Mouse (Mus musculus) CH12.LX (cell line): ENCODE measurements around the gene Col6a2. TPM values are rescaled to one million over a fixed set of nuclear protein-coding genes. Genes with fewer than 3 reads are reported as not detected.

ENCODE experiments used
- DNase-seq: peaks from one replicate; pipeline ENCODE4 v3.0.0-alpha.2; 2013; ENCODE audit errors: extremely low read depth
- H3K27ac ChIP-seq: 2 replicates; pipeline ENCODE4 v1.5.1; 2012; ENCODE audit warnings: low read depth, mild to moderate bottlenecking, control low read depth, moderate library complexity; ENCODE audit not compliant: insufficient read depth
- H3K27me3 ChIP-seq: replicated peaks from 2 replicates; pipeline ENCODE3; 2012; ENCODE audit warnings: inconsistent platforms
- H3K36me3 ChIP-seq, 2 experiments: replicated peaks in 1 of 2; 2 replicates each; pipeline versions ENCODE3 to v1.6.1; 2012; ENCODE audit warnings: inconsistent platforms in 1 of 2, low read length in 1 of 2, mild to moderate bottlenecking in 1 of 2, mixed read lengths in 1 of 2, moderate library complexity in 1 of 2; ENCODE audit not compliant: control insufficient read depth in 1 of 2, insufficient read depth in 1 of 2
- H3K4me1 ChIP-seq, 2 experiments: 2 replicates each; pipeline ENCODE4 v1.6.1; 2012; ENCODE audit warnings: inconsistent platforms in 1 of 2, moderate library complexity in 1 of 2; ENCODE audit not compliant: insufficient read depth in 2 of 2, control insufficient read depth in 1 of 2
- H3K4me2 ChIP-seq: 2 replicates; pipeline ENCODE4 v1.6.1; 2012; ENCODE audit warnings: low read depth, mild to moderate bottlenecking, control low read depth; ENCODE audit not compliant: poor library complexity, insufficient read depth, severe bottlenecking
- H3K4me3 ChIP-seq, 3 experiments: fragments of 150-350 bp in 1 of 3; sonication (generic) in 1 of 3; replicated peaks in 1 of 3; 2 replicates each; pipeline versions ENCODE3 to v1.5.1; 2011 to 2012; ENCODE audit warnings: low read depth in 2 of 3, low read length in 2 of 3, mild to moderate bottlenecking in 2 of 3, moderate library complexity in 2 of 3, control low read depth in 1 of 3, improper control_type of control experiment in 1 of 3, inconsistent platforms in 1 of 3, mixed read lengths in 1 of 3; ENCODE audit not compliant: poor library complexity in 1 of 3
- H3K79me2 ChIP-seq: replicated peaks from 2 replicates; pipeline ENCODE4 v1.6.1; 2012; ENCODE audit warnings: mild to moderate bottlenecking, moderate library complexity; ENCODE audit not compliant: control insufficient read depth, poor library complexity, insufficient read depth, severe bottlenecking; ENCODE audit errors: extremely low read depth
- H3K9ac ChIP-seq: 2 replicates; pipeline ENCODE4 v1.6.1; 2012; ENCODE audit warnings: low read depth, mild to moderate bottlenecking, control low read depth, moderate library complexity; ENCODE audit not compliant: insufficient read depth
- H3K9me3 ChIP-seq: replicated peaks from 2 replicates; pipeline ENCODE3; 2012; ENCODE audit warnings: low read length, inconsistent platforms, mixed read lengths
- CHD2 ChIP-seq: IDR thresholded peaks from 2 replicates; pipeline ENCODE4 v1.6.1; 2011; ENCODE audit warnings: low read length, improper control_type of control experiment
- ELF1 ChIP-seq: IDR thresholded peaks from 2 replicates; pipeline ENCODE4 v1.6.1; 2014; ENCODE audit warnings: low read depth, mild to moderate bottlenecking, inconsistent platforms, low read length, improper control_type of control experiment
- EP300 ChIP-seq: IDR thresholded peaks from 2 replicates; pipeline ENCODE4 v1.6.1; 2011; ENCODE audit warnings: low read length, improper control_type of control experiment
- ETS1 ChIP-seq: conservative IDR thresholded peaks from 2 replicates; pipeline ENCODE4 v1.6.1; 2012; ENCODE audit warnings: low read depth, mild to moderate bottlenecking, inconsistent platforms, low read length, improper control_type of control experiment, moderate library complexity
- HCFC1 ChIP-seq: IDR thresholded peaks from 2 replicates; pipeline ENCODE4 v1.6.1; 2012; ENCODE audit warnings: low read depth, mild to moderate bottlenecking, inconsistent platforms, low read length, improper control_type of control experiment
- IRF4 ChIP-seq: IDR thresholded peaks from 2 replicates; pipeline ENCODE4 v1.6.1; 2014; ENCODE audit warnings: low read depth, mild to moderate bottlenecking, inconsistent platforms, low read length, improper control_type of control experiment
- JUND ChIP-seq: conservative IDR thresholded peaks from 2 replicates; pipeline ENCODE4 v1.6.1; 2011; ENCODE audit warnings: low read depth, low read length, improper control_type of control experiment
- KAT2A ChIP-seq: IDR thresholded peaks from 2 replicates; pipeline ENCODE4 v1.6.1; 2012; ENCODE audit warnings: low read length, improper control_type of control experiment, inconsistent platforms; ENCODE audit not compliant: insufficient replicate concordance
- MAZ ChIP-seq: IDR thresholded peaks from 2 replicates; pipeline ENCODE4 v1.6.1; 2012; ENCODE audit warnings: low read depth, mild to moderate bottlenecking, inconsistent platforms, low read length, improper control_type of control experiment, moderate library complexity
- MXI1 ChIP-seq: IDR thresholded peaks from 2 replicates; pipeline ENCODE4 v1.6.1; 2011; ENCODE audit warnings: mild to moderate bottlenecking, low read depth, low read length, improper control_type of control experiment
- MYC ChIP-seq: IDR thresholded peaks from 2 replicates; pipeline ENCODE4 v1.6.1; 2011; ENCODE audit warnings: low read depth, mild to moderate bottlenecking, improper control_type of control experiment, low read length
- PAX5 ChIP-seq: IDR thresholded peaks from 2 replicates; pipeline ENCODE4 v1.6.1; 2012; ENCODE audit warnings: low read length, inconsistent platforms, mixed read lengths
- POLR2A ChIP-seq: IDR thresholded peaks from 2 replicates; pipeline ENCODE4 v1.6.1; 2011; ENCODE audit warnings: low read depth, mild to moderate bottlenecking, improper control_type of control experiment, low read length
- POLR2AphosphoS2 ChIP-seq: IDR thresholded peaks from 2 replicates; pipeline ENCODE4 v1.6.1; 2011; ENCODE audit warnings: low read depth, low read length, improper control_type of control experiment
- RCOR1 ChIP-seq: conservative IDR thresholded peaks from 2 replicates; pipeline ENCODE4 v1.6.1; 2012; ENCODE audit warnings: low read depth, mild to moderate bottlenecking, inconsistent platforms, low read length, improper control_type of control experiment
- SIN3A ChIP-seq: IDR thresholded peaks from 2 replicates; pipeline ENCODE4 v1.6.1; 2012; ENCODE audit warnings: low read length, improper control_type of control experiment, inconsistent platforms
- TBP ChIP-seq: conservative IDR thresholded peaks from 2 replicates; pipeline ENCODE4 v1.6.1; 2011; ENCODE audit warnings: low read depth, low read length, improper control_type of control experiment
- UBTF ChIP-seq: IDR thresholded peaks from 2 replicates; pipeline ENCODE4 v1.6.1; 2012; ENCODE audit warnings: low read depth, mild to moderate bottlenecking, inconsistent platforms, low read length, improper control_type of control experiment, moderate library complexity
- USF1 ChIP-seq: IDR thresholded peaks from 2 replicates; pipeline ENCODE4 v1.6.1; 2014; ENCODE audit warnings: low read depth, mild to moderate bottlenecking, inconsistent platforms, low read length, improper control_type of control experiment
- USF2 ChIP-seq: conservative IDR thresholded peaks from 2 replicates; pipeline ENCODE4 v1.6.1; 2011; ENCODE audit warnings: low read depth, low read length, improper control_type of control experiment
- ZMIZ1 ChIP-seq: IDR thresholded peaks from 2 replicates; pipeline ENCODE4 v1.6.1; 2012; ENCODE audit warnings: low read depth, mild to moderate bottlenecking, inconsistent platforms, low read length, improper control_type of control experiment
- dilution Hi-C: fragments of 300-500 bp; cut with MboI; formaldehyde crosslinking; loops from 2 replicates; pipeline ENCODE4 v1.14.3; 2020; ENCODE audit warnings: low sequenced_read_pairs; ENCODE audit not compliant: extremely low pct_unique_long_range_greater_than_20kb, extremely low pct_ligation_motif_present
- in situ Hi-C: fragments of 300-500 bp; cut with MboI; formaldehyde crosslinking; loops from 3 replicates; pipeline ENCODE4 v1.14.3; 2019; ENCODE audit warnings: low sequenced_read_pairs, low pct_ligation_motif_present, low pct_unique_long_range_greater_than_20kb, mixed read lengths
- polyA plus RNA-seq: library from polyadenylated mRNA; unstranded; fragments of >175 nt; gene quantifications from 2 replicates; pipeline ENCODE4 v1.2.1, GENCODE M21; 2012; ENCODE audit warnings: low read depth; ENCODE audit not compliant: insufficient read length
- total RNA-seq, 2 experiments: library from RNA; depleted of rRNA; stranded (reverse); fragments of 300-350 nt in 1 of 2; fragments of >200 nt in 1 of 2; gene quantifications; 2 replicates each; pipeline ENCODE4 v1.2.3; 2012 to 2014

The Col6a2 gene
- total and polyA plus RNA-seq, 3 experiments = not detected

DNA sequence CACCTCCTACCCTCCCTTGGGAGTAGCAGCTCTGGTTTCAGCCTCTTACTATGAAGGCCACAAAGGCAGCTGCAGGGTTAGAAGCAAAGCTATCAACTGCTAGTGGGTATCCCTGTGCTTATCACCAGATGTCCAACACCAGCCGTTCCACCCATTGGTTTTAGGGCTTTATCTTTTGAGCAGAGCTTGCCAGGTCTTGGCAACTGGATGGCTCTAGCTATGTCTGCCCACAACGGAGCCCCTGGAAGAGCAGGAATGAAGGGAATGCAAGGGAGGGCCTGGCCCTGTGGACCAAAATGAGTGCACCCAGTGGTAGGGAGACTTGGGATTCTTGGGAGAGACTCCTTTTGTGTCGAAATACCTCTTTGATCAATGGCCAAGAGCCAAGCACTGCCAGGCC is 20.7 kb downstream of the Col6a2 start:
- in situ Hi-C loops = no loop called here
- Histone ChIP-seq H3K27ac (no peak overlapping the region), H3K4me1 (no peaks in the 10 kb centered on the region), H3K4me2 (no peak overlapping the region)
- DNase-seq = no peak
- dilution Hi-C loops = no loop called here
- no peak for TF ChIP-seq TBP
- no peak for TF ChIP-seq POLR2A
- TF ChIP-seq USF1 = no peak
- TF ChIP-seq, all 38 proteins: peak for 0
- Histone ChIP-seq H3K9ac (no peak overlapping the region), H3K9me3 (no peaks in the 10 kb centered on the region), H3K4me3 (no peak overlapping the region), H3K79me2 (no peaks in the 10 kb centered on the region), H3K27me3 (peaks cover 95% of the 10 kb centered on the region), H3K36me3 (no peaks in the 10 kb centered on the region)

DNA sequence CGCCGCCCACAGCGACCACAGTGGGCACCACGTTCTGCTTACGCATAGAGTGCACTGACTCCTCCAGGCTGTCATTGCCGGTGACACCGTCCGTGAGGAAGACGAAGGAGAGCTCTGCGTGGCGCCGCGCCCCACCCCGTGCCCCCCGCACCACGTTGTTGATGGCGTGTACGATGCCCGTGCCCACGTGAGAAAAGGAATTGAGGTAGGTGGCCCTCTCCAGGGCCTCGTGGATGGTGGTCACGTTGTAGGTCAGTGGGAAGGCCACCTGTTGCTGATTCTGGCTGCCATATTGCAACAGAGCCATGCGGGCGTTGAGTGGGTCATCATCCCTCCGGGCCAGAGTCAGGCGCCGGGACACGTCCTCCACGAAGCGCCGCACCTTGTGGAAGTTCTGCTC is 27.1 kb downstream of the Col6a2 start:
- no peak overlapping the region for H3K9ac ChIP-seq
- H3K27ac ChIP-seq = no peak overlapping the region
- no peaks in the 10 kb centered on the region for H3K36me3 ChIP-seq
- no peak overlapping the region for H3K4me3 ChIP-seq
- H3K9me3 ChIP-seq = no peaks in the 10 kb centered on the region
- no peak overlapping the region for H3K4me2 ChIP-seq
- no peak for TF ChIP-seq HCFC1
- TF ChIP-seq USF2 = no peak
- no peak for TF ChIP-seq UBTF
- TF ChIP-seq KAT2A = no peak
- TF ChIP-seq SIN3A = no peak
- TF ChIP-seq POLR2A = no peak
- no peak for TF ChIP-seq CHD2
- no peak for TF ChIP-seq ELF1
- no peak for TF ChIP-seq TBP
- TF ChIP-seq RCOR1 = no peak
- no peak for TF ChIP-seq EP300
- TF ChIP-seq MYC = no peak
- no peak for TF ChIP-seq ETS1
- TF ChIP-seq ZMIZ1 = no peak
- TF ChIP-seq MXI1 = no peak
- no peak for TF ChIP-seq MAZ
- no peak for TF ChIP-seq POLR2AphosphoS2
- TF ChIP-seq PAX5 = no peak
- TF ChIP-seq IRF4 = no peak
- TF ChIP-seq JUND = no peak
- TF ChIP-seq, all 38 proteins: peak for 0
- Histone ChIP-seq H3K27me3 (peaks cover 95% of the 10 kb centered on the region), H3K79me2 (no peaks in the 10 kb centered on the region), H3K4me1 (0 out of 4 replicates have a peak, but pooled peaks cover 0 to 3% of the 10 kb centered on the region in 2 experiments)
- no peak for DNase-seq
- in situ Hi-C loops = no loop called here
- dilution Hi-C loops = no loop called here
